Mouse (Mus musculus) mature B cell (primary cell): Measurements from ENCODE around the gene Fam131c.

Source experiments
- in situ Hi-C: fragments of 300-500 bp; cut with MboI; formaldehyde crosslinking; loops from 2 replicates; pipeline ENCODE4 v1.14.3; 2019

The Fam131c gene

GRCm38 (mm10) chr4:141367997-141368791 is at the start of gene Fam131c:
Gene Fam131c (plus strand): TSS chr4:141368220.
- in situ Hi-C loops = loop anchor here (10.0 kb wide), 1 partner anchor 93 kb away; no protein-coding TSS in a partner anchor

- in situ Hi-C loops = no loop called here
Measured at GRCm38 (mm10) chr4:141322526-141322925, 45.5 kb upstream of the Fam131c start.

- in situ Hi-C loops = no loop called here
Measured at GRCm38 (mm10) chr4:141324771-141325191, 43.2 kb upstream of the Fam131c start.

- in situ Hi-C loops = no loop called here
Measured at GRCm38 (mm10) chr4:141325636-141326035, 42.4 kb upstream of the Fam131c start.

- in situ Hi-C loops = no loop called here
Measured at GRCm38 (mm10) chr4:141327075-141327474, 40.9 kb upstream of the Fam131c start.

- in situ Hi-C loops = no loop called here
Measured at GRCm38 (mm10) chr4:141328742-141329141, 39.3 kb upstream of the Fam131c start.

- in situ Hi-C loops = no loop called here
Measured at GRCm38 (mm10) chr4:141329968-141330367, 38.1 kb upstream of the Fam131c start.

- in situ Hi-C loops = no loop called here
Measured at GRCm38 (mm10) chr4:141331446-141331845, 36.6 kb upstream of the Fam131c start.

- in situ Hi-C loops = no loop called here
Measured at GRCm38 (mm10) chr4:141332258-141332657, 35.8 kb upstream of the Fam131c start.

- in situ Hi-C loops = no loop called here
Measured at GRCm38 (mm10) chr4:141334695-141335094, 33.3 kb upstream of the Fam131c start.

- in situ Hi-C loops = no loop called here
Measured at GRCm38 (mm10) chr4:141335263-141335796, 32.7 kb upstream of the Fam131c start.

GRCm38 (mm10) chr4:141336196-141336595 is 31.8 kb upstream of the Fam131c start:
- in situ Hi-C loops = no loop called here

- in situ Hi-C loops = no loop called here
Measured at GRCm38 (mm10) chr4:141337986-141338385, 30.0 kb upstream of the Fam131c start.

GRCm38 (mm10) chr4:141338853-141339252 is 29.2 kb upstream of the Fam131c start:
- in situ Hi-C loops = no loop called here

- in situ Hi-C loops = no loop called here
Measured at GRCm38 (mm10) chr4:141341477-141341876, 26.5 kb upstream of the Fam131c start.

GRCm38 (mm10) chr4:141343515-141343914 is 24.5 kb upstream of the Fam131c start:
- in situ Hi-C loops = no loop called here

GRCm38 (mm10) chr4:141345219-141345618 is 22.8 kb upstream of the Fam131c start:
- in situ Hi-C loops = no loop called here

- in situ Hi-C loops = no loop called here
Measured at GRCm38 (mm10) chr4:141347365-141347797, 20.6 kb upstream of the Fam131c start.

- in situ Hi-C loops = no loop called here
Measured at GRCm38 (mm10) chr4:141348616-141349015, 19.4 kb upstream of the Fam131c start.

GRCm38 (mm10) chr4:141350015-141350414 is 18.0 kb upstream of the Fam131c start:
- in situ Hi-C loops = no loop called here

- in situ Hi-C loops = no loop called here
Measured at GRCm38 (mm10) chr4:141351972-141352371, 16.0 kb upstream of the Fam131c start.

- in situ Hi-C loops = no loop called here
Measured at GRCm38 (mm10) chr4:141352986-141353385, 15.0 kb upstream of the Fam131c start.

GRCm38 (mm10) chr4:141353868-141354267 is 14.2 kb upstream of the Fam131c start:
- in situ Hi-C loops = no loop called here
